Mouse (Mus musculus) brain, embryonic 14.5 days (tissue): ENCODE data around the gene Ftl1.

ENCODE experiments used
- CTCF ChIP-seq: fragments of 200-500 bp; IDR thresholded peaks from 2 replicates; pipeline ENCODE4 v1.5.1; 2012; ENCODE audit warnings: inconsistent platforms, mild to moderate bottlenecking, moderate library complexity, borderline replicate concordance; ENCODE audit not compliant: insufficient read depth, insufficient read length; ENCODE audit errors: extremely low read depth
- POLR2A ChIP-seq: fragments of 200-500 bp; IDR thresholded peaks from 2 replicates; pipeline ENCODE4 v1.6.1; 2012; ENCODE audit warnings: mild to moderate bottlenecking, inconsistent platforms, borderline replicate concordance; ENCODE audit not compliant: poor library complexity, insufficient read depth, insufficient read length, severe bottlenecking; ENCODE audit errors: extremely low read depth

- TF ChIP-seq POLR2A, result no peak
- TF ChIP-seq CTCF, result no peak
Observed at GRCm38 (mm10) chr7:45456721-45457203, 2.9 kb downstream of the Ftl1 start.
